Mouse (Mus musculus) spleen, adult 12 weeks (tissue): ENCODE data around the gene Gm14322.
"Not testable (repeated sequence)": the region's sequence is repeated elsewhere in the genome, so short reads cannot be mapped to it uniquely, and the experiment has no call there.

Source experiments
- DNase-seq: peaks from one replicate; pipeline ENCODE4 v3.0.0; 2022; ENCODE audit warnings: low spot score

The Gm14322 gene

GRCm38 (mm10) chr2:177758941-177759558 is at the start of gene Gm14322:
Gene Gm14322, plus strand, starts transcription at chr2:177759288.
- not testable (repeated sequence) for DNase-seq

- not testable (repeated sequence) for DNase-seq
Measured at GRCm38 (mm10) chr2:177741487-177741886, 17.6 kb upstream of the Gm14322 start.

- not testable (repeated sequence) for DNase-seq
Measured at GRCm38 (mm10) chr2:177787351-177787750, 28.3 kb downstream of the Gm14322 start.

GRCm38 (mm10) chr2:177806170-177806569 is 47.1 kb downstream of the Gm14322 start:
- DNase-seq = not testable (repeated sequence)
